Mouse (Mus musculus): ENCODE measurements around the gene Lactb. TPM values are rescaled to one million over a fixed set of nuclear protein-coding genes. Genes with fewer than 3 reads are reported as not detected.
A peak's percentile ranks its signal among the peaks of the same experiment; 100 is the strongest.
"Not testable (repeated sequence)": the region's sequence is repeated elsewhere in the genome, so short reads cannot be mapped to it uniquely, and the experiment has no call there.

Lactb gene
- polyA plus RNA-seq, 1 experiment = 15.4 TPM

GRCm38 (mm10) chr9:66918672-66919330 lies 56.5 kb downstream of the Lactb start:
- Histone ChIP-seq H3K4me1 (ENCODE audit: control insufficient read depth, insufficient read depth, low read length) (peaks cover 10% of the 10 kb centered on the region), H3K4me3 (ENCODE audit: insufficient read depth, low read length) (peak overlapping the region; percentile 71), H3K27ac (ENCODE audit: insufficient read depth, low read length) (peak overlapping the region; percentile 78)
- TF ChIP-seq POLR2A (IDR thresholded peaks at IDR 0.05; ENCODE audit: low read depth, low read length) (no peak), CTCF (IDR thresholded peaks at IDR 0.05; ENCODE audit: borderline replicate concordance, insufficient read depth, low read length) (no peak)

- Histone ChIP-seq H3K27ac (ENCODE audit: insufficient read depth, low read length) (no peak overlapping the region), H3K4me3 (ENCODE audit: insufficient read depth, low read length) (peak overlapping the region; percentile 71; the same call in 1 of the 2 replicates), H3K4me1 (ENCODE audit: control insufficient read depth, insufficient read depth, low read length) (peaks cover 10% of the 10 kb centered on the region)
- no peak for TF ChIP-seq POLR2A (IDR thresholded peaks at IDR 0.05; ENCODE audit: low read depth, low read length)
- no peak for TF ChIP-seq CTCF (IDR thresholded peaks at IDR 0.05; ENCODE audit: borderline replicate concordance, insufficient read depth, low read length)
Observed at GRCm38 (mm10) chr9:66917892-66918255, 57.4 kb downstream of the Lactb start.

- peaks cover 10% of the 10 kb centered on the region for H3K4me1 ChIP-seq (ENCODE audit: control insufficient read depth, insufficient read depth, low read length)
- H3K4me3 ChIP-seq (ENCODE audit: insufficient read depth, low read length) = no peak overlapping the region
- TF ChIP-seq POLR2A (IDR thresholded peaks at IDR 0.05; ENCODE audit: low read depth, low read length) (no peak), CTCF (IDR thresholded peaks at IDR 0.05; ENCODE audit: borderline replicate concordance, insufficient read depth, low read length) (no peak)
- H3K27ac ChIP-seq (ENCODE audit: insufficient read depth, low read length) = no peak overlapping the region
Observed at GRCm38 (mm10) chr9:66917216-66917891, 57.9 kb downstream of the Lactb start.

- no peak for TF ChIP-seq POLR2A (IDR thresholded peaks at IDR 0.05; ENCODE audit: low read depth, low read length)
- TF ChIP-seq CTCF (IDR thresholded peaks at IDR 0.05; ENCODE audit: borderline replicate concordance, insufficient read depth, low read length) = no peak
- no peak overlapping the region for H3K27ac ChIP-seq (ENCODE audit: insufficient read depth, low read length)
- peaks cover 10% of the 10 kb centered on the region for H3K4me1 ChIP-seq (ENCODE audit: control insufficient read depth, insufficient read depth, low read length)
- H3K4me3 ChIP-seq (ENCODE audit: insufficient read depth, low read length) = no peak overlapping the region
Observed at GRCm38 (mm10) chr9:66915869-66916785, 59.2 kb downstream of the Lactb start.

GRCm38 (mm10) chr9:66915401-66915800 lies 59.9 kb downstream of the Lactb start:
- Histone ChIP-seq H3K4me1 (ENCODE audit: control insufficient read depth, insufficient read depth, low read length) (peaks cover 10% of the 10 kb centered on the region), H3K27ac (ENCODE audit: insufficient read depth, low read length) (no peak overlapping the region), H3K4me3 (ENCODE audit: insufficient read depth, low read length) (no peak overlapping the region)
- TF ChIP-seq CTCF (IDR thresholded peaks at IDR 0.05; ENCODE audit: borderline replicate concordance, insufficient read depth, low read length) (no peak), POLR2A (IDR thresholded peaks at IDR 0.05; ENCODE audit: low read depth, low read length) (no peak)

GRCm38 (mm10) chr9:66914540-66914939 lies 60.7 kb downstream of the Lactb start:
- no peak overlapping the region for H3K27ac ChIP-seq (ENCODE audit: insufficient read depth, low read length)
- H3K4me3 ChIP-seq (ENCODE audit: insufficient read depth, low read length) = no peak overlapping the region
- peaks cover 10% of the 10 kb centered on the region for H3K4me1 ChIP-seq (ENCODE audit: control insufficient read depth, insufficient read depth, low read length)
- TF ChIP-seq CTCF (IDR thresholded peaks at IDR 0.05; ENCODE audit: borderline replicate concordance, insufficient read depth, low read length) (no peak), POLR2A (IDR thresholded peaks at IDR 0.05; ENCODE audit: low read depth, low read length) (no peak)

- not testable (repeated sequence) for H3K4me3 ChIP-seq (ENCODE audit: insufficient read depth, low read length); H3K27ac ChIP-seq (ENCODE audit: insufficient read depth, low read length)
- H3K4me1 ChIP-seq (ENCODE audit: control insufficient read depth, insufficient read depth, low read length) = peaks cover 10% of the 10 kb centered on the region
Observed at GRCm38 (mm10) chr9:66913254-66913934, 61.9 kb downstream of the Lactb start.

GRCm38 (mm10) chr9:66912304-66912703 lies 63.0 kb downstream of the Lactb start:
- no peak for TF ChIP-seq POLR2A (IDR thresholded peaks at IDR 0.05; ENCODE audit: low read depth, low read length)
- no peak for TF ChIP-seq CTCF (IDR thresholded peaks at IDR 0.05; ENCODE audit: borderline replicate concordance, insufficient read depth, low read length)
- Histone ChIP-seq H3K4me1 (ENCODE audit: control insufficient read depth, insufficient read depth, low read length) (peaks cover 10% of the 10 kb centered on the region), H3K27ac (ENCODE audit: insufficient read depth, low read length) (no peak overlapping the region), H3K4me3 (ENCODE audit: insufficient read depth, low read length) (no peak overlapping the region)

GRCm38 (mm10) chr9:66910677-66911076 lies 64.6 kb downstream of the Lactb start:
- Histone ChIP-seq H3K27ac (ENCODE audit: insufficient read depth, low read length) (no peak overlapping the region), H3K4me1 (ENCODE audit: control insufficient read depth, insufficient read depth, low read length) (peaks cover 6% of the 10 kb centered on the region), H3K4me3 (ENCODE audit: insufficient read depth, low read length) (no peak overlapping the region)
- TF ChIP-seq POLR2A (IDR thresholded peaks at IDR 0.05; ENCODE audit: low read depth, low read length) (no peak), CTCF (IDR thresholded peaks at IDR 0.05; ENCODE audit: borderline replicate concordance, insufficient read depth, low read length) (no peak)
